Mouse (Mus musculus): ENCODE measurements around the gene Slfn5. TPM values are rescaled to one million over a fixed set of nuclear protein-coding genes. Genes with fewer than 3 reads are reported as not detected.

Slfn5 gene
- polyA plus RNA-seq, 1 experiment from 2014 or later = 1.5 TPM

GRCm38 (mm10) chr11:82933186-82933585, 18.0 kb upstream of the Slfn5 start:
- H3K36me3 ChIP-seq (ENCODE audit: control insufficient read depth, insufficient read depth, low read length) = no peaks in the 10 kb centered on the region
- peak overlapping the region; percentile 50 for H3K4me3 ChIP-seq (ENCODE audit: low read length)
- ATAC-seq = no peak
- H3K27me3 ChIP-seq (replicated peaks; ENCODE audit: control insufficient read depth, insufficient read depth, low read length) = peaks cover 38% of the 10 kb centered on the region
- H3K9me3 ChIP-seq (ENCODE audit: control insufficient read depth, low read length) = no peaks in the 10 kb centered on the region
- H3K27ac ChIP-seq (ENCODE audit: low read length) = no peak overlapping the region
- peak overlapping the region; percentile 92 for H3K4me2 ChIP-seq (ENCODE audit: low read depth, low read length)
- WGBS = under 1% methylated on average over 28 of the region's 29 CpGs
- H3K4me1 ChIP-seq (ENCODE audit: control insufficient read depth, insufficient read depth, low read length) = 0 out of 2 replicates have a peak, but pooled peaks cover 6% of the 10 kb centered on the region
- no peak overlapping the region for H3K9ac ChIP-seq (ENCODE audit: low read depth, low read length)

DNA sequence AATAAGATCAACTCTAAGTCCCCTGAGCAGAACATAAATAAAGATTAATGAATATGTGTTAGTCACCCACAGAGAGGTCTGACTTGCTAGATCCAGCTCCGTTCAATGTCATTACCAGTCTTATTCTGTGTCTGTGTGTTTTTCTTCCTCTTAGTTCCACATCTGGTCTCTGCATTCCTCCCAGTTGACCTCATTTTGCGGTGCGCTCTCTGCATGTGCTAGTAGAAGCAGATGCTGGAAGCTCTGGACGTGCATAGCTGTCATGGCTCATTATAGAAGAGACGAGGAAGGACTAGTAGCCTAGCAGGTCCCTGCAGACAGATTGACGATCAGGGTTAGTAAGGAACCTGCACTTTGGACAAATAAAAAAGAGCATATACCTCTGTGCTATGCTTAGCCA, 7.8 kb upstream of the Slfn5 start:
- no peak overlapping the region for H3K4me3 ChIP-seq (ENCODE audit: low read length)
- no peaks in the 10 kb centered on the region for H3K4me1 ChIP-seq (ENCODE audit: control insufficient read depth, insufficient read depth, low read length)
- H3K27ac ChIP-seq (ENCODE audit: low read length) = no peak overlapping the region
- ATAC-seq = no peak
- H3K27me3 ChIP-seq (replicated peaks; ENCODE audit: control insufficient read depth, insufficient read depth, low read length) = no peaks in the 10 kb centered on the region
- no peak overlapping the region for H3K9ac ChIP-seq (ENCODE audit: low read depth, low read length)
- no peaks in the 10 kb centered on the region for H3K36me3 ChIP-seq (ENCODE audit: control insufficient read depth, insufficient read depth, low read length)
- no peaks in the 10 kb centered on the region for H3K9me3 ChIP-seq (ENCODE audit: control insufficient read depth, low read length)
- no peak overlapping the region for H3K4me2 ChIP-seq (ENCODE audit: low read depth, low read length)
- 52% methylated on average over 6 of the region's 6 CpGs for WGBS

DNA sequence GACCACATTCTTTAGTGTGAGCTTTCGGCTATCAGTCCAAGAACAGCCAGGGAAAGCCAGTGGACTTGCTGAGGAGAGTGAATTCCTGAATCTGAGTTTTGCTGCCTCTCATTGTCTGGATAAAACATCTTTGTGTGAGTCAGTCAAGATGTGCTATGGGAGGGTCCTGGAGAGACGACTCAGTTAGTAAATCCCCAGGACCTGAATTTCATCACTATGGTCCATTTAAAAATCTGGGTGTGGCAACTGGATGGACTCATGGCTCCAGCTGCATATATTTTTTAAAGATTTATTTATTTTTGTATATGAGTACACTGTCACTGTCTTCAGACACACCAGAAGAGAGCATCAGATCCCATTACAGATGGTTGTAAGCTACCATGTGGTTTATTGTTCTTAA, 5.5 kb upstream of the Slfn5 start:
- Histone ChIP-seq H3K9me3 (ENCODE audit: control insufficient read depth, low read length) (no peaks in the 10 kb centered on the region), H3K4me1 (ENCODE audit: control insufficient read depth, insufficient read depth, low read length) (no peaks in the 10 kb centered on the region), H3K4me2 (ENCODE audit: low read depth, low read length) (no peak overlapping the region), H3K27me3 (replicated peaks; ENCODE audit: control insufficient read depth, insufficient read depth, low read length) (0 out of 2 replicates have a peak, but pooled peaks cover 4% of the 10 kb centered on the region), H3K4me3 (ENCODE audit: low read length) (no peak overlapping the region), H3K9ac (ENCODE audit: low read depth, low read length) (no peak overlapping the region), H3K36me3 (ENCODE audit: control insufficient read depth, insufficient read depth, low read length) (no peaks in the 10 kb centered on the region), H3K27ac (ENCODE audit: low read length) (no peak overlapping the region)
- ATAC-seq = no peak
- 50% methylated on average over 2 of the region's 2 CpGs for WGBS

GRCm38 (mm10) chr11:82947457-82947856, 3.7 kb upstream of the Slfn5 start:
- Histone ChIP-seq H3K4me3 (ENCODE audit: low read length) (no peak overlapping the region), H3K9me3 (ENCODE audit: control insufficient read depth, low read length) (no peaks in the 10 kb centered on the region), H3K9ac (ENCODE audit: low read depth, low read length) (no peak overlapping the region), H3K27me3 (replicated peaks; ENCODE audit: control insufficient read depth, insufficient read depth, low read length) (peaks cover 21% of the 10 kb centered on the region), H3K27ac (ENCODE audit: low read length) (no peak overlapping the region), H3K4me1 (ENCODE audit: control insufficient read depth, insufficient read depth, low read length) (0 out of 2 replicates have a peak, but pooled peaks cover 3% of the 10 kb centered on the region), H3K4me2 (ENCODE audit: low read depth, low read length) (no peak overlapping the region), H3K36me3 (ENCODE audit: control insufficient read depth, insufficient read depth, low read length) (no peaks in the 10 kb centered on the region)
- 52% methylated on average over 4 of the region's 4 CpGs for WGBS
- no peak for ATAC-seq

- 82% methylated on average over 9 of the region's 9 CpGs for WGBS
- peaks cover 23% of the 10 kb centered on the region for H3K27me3 ChIP-seq (replicated peaks; ENCODE audit: control insufficient read depth, insufficient read depth, low read length)
- H3K4me3 ChIP-seq (ENCODE audit: low read length) = no peak overlapping the region
- 0 out of 2 replicates have a peak, but pooled peaks cover 3% of the 10 kb centered on the region for H3K4me1 ChIP-seq (ENCODE audit: control insufficient read depth, insufficient read depth, low read length)
- ATAC-seq = no peak
- no peaks in the 10 kb centered on the region for H3K36me3 ChIP-seq (ENCODE audit: control insufficient read depth, insufficient read depth, low read length)
- H3K9me3 ChIP-seq (ENCODE audit: control insufficient read depth, low read length) = no peaks in the 10 kb centered on the region
- H3K27ac ChIP-seq (ENCODE audit: low read length) = no peak overlapping the region
- no peak overlapping the region for H3K9ac ChIP-seq (ENCODE audit: low read depth, low read length)
- no peak overlapping the region for H3K4me2 ChIP-seq (ENCODE audit: low read depth, low read length)
Observed at GRCm38 (mm10) chr11:82949036-82949435, 2.1 kb upstream of the Slfn5 start.

GRCm38 (mm10) chr11:82951865-82952611, 889 bp downstream of the Slfn5 start:
- H3K27me3 ChIP-seq (replicated peaks; ENCODE audit: control insufficient read depth, insufficient read depth, low read length) = peaks cover 28% of the 10 kb centered on the region

DNA sequence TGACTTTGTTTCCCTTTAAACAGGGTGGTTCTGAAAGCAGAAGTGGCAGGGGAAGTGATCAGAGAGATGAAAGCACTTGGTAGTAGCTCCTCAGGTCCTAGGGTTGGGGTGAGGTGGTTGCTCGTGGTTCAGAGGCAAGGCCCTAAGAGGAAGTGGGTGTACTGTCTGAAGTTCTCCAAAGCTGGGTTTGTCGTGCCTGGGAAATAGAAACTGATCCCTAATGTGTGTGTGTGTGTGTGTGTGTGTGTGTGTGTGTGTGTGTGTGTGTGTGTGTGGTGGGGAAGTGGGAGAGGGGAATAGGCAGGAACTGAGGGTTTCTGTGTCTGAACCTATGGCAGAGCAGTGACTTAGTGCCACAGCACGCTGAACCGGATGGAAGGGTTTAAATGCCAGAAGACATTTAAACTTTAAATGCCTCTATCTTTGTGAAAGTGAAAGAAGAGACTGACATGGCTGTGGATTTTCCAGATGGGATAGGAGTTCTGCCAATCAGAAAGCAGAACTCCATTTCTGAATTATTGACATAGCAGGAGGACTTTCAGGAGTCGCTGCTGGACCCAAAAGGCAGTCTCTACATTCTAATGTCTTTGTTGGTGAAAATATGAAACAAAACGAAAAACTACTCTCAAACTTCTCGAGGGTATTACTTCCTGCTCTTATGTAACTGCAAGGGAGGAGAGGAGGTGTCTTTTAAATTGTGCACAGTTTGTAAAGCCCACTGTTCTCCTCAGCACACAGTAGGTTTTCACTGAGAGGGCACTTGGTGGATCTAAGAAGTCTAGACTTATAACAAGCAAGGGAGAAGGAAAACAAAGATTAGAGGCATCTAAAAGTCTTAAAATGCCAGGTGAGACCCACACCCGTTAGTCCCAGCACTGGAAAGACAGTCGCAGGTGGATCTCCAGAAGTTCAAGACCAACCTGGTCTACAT, 1.7 kb downstream of the Slfn5 start:
- H3K36me3 ChIP-seq (ENCODE audit: control insufficient read depth, insufficient read depth, low read length) = no peaks in the 10 kb centered on the region
- H3K9ac ChIP-seq (ENCODE audit: low read depth, low read length) = no peak overlapping the region
- 56% methylated on average over 9 of the region's 9 CpGs for WGBS
- H3K27ac ChIP-seq (ENCODE audit: low read length) = no peak overlapping the region
- H3K9me3 ChIP-seq (ENCODE audit: control insufficient read depth, low read length) = no peaks in the 10 kb centered on the region
- H3K4me3 ChIP-seq (ENCODE audit: low read length) = peak overlapping the region; percentile 32; the same call in 1 of the 2 replicates
- H3K4me1 ChIP-seq (ENCODE audit: control insufficient read depth, insufficient read depth, low read length) = 0 out of 2 replicates have a peak, but pooled peaks cover 3% of the 10 kb centered on the region
- no peak overlapping the region for H3K4me2 ChIP-seq (ENCODE audit: low read depth, low read length)
- no peak for ATAC-seq
- H3K27me3 ChIP-seq (replicated peaks; ENCODE audit: control insufficient read depth, insufficient read depth, low read length) = peaks cover 28% of the 10 kb centered on the region

More at GRCm38 (mm10) chr11:82951865-82952611, 889 bp downstream of the Slfn5 start:
- H3K4me2 ChIP-seq (ENCODE audit: low read depth, low read length) = peak overlapping the region; percentile 31; the same call in 1 of the 2 replicates
- 7% methylated on average over 28 of the region's 28 CpGs for WGBS
- no peak overlapping the region for H3K27ac ChIP-seq (ENCODE audit: low read length)
- no peak for ATAC-seq
- 0 out of 2 replicates have a peak, but pooled peaks cover 3% of the 10 kb centered on the region for H3K4me1 ChIP-seq (ENCODE audit: control insufficient read depth, insufficient read depth, low read length)
- H3K4me3 ChIP-seq (ENCODE audit: low read length) = peak overlapping the region; percentile 32
- H3K9ac ChIP-seq (ENCODE audit: low read depth, low read length) = no peak overlapping the region
- H3K36me3 ChIP-seq (ENCODE audit: control insufficient read depth, insufficient read depth, low read length) = no peaks in the 10 kb centered on the region
- H3K9me3 ChIP-seq (ENCODE audit: control insufficient read depth, low read length) = no peaks in the 10 kb centered on the region

- Histone ChIP-seq H3K4me2 (ENCODE audit: low read depth, low read length) (no peak overlapping the region), H3K36me3 (ENCODE audit: control insufficient read depth, insufficient read depth, low read length) (no peaks in the 10 kb centered on the region), H3K4me1 (ENCODE audit: control insufficient read depth, insufficient read depth, low read length) (0 out of 2 replicates have a peak, but pooled peaks cover 3% of the 10 kb centered on the region), H3K9ac (ENCODE audit: low read depth, low read length) (no peak overlapping the region), H3K27me3 (replicated peaks; ENCODE audit: control insufficient read depth, insufficient read depth, low read length) (peaks cover 28% of the 10 kb centered on the region), H3K9me3 (ENCODE audit: control insufficient read depth, low read length) (no peaks in the 10 kb centered on the region), H3K27ac (ENCODE audit: low read length) (no peak overlapping the region), H3K4me3 (ENCODE audit: low read length) (no peak overlapping the region)
- 72% methylated on average over 6 of the region's 6 CpGs for WGBS
- no peak for ATAC-seq
Observed at GRCm38 (mm10) chr11:82954631-82955030, 3.5 kb downstream of the Slfn5 start.

DNA sequence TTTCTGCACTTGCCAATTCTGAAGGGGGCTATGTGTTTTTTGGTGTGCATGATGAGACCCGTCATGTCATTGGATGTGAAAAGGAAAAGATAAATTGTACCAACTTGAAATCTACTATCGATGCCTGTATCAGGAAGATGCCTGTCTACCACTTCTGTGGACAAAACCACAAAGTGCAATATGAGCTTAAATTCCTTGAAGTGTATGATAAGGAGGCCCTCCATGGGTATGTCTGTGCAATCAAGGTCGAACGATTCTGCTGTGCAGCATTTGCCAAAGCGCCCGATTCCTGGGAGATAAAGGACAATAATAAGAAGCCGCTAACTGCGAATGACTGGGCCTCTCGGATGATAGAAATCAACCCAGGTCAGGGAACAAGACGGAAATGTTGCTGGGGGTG, 5.8 kb downstream of the Slfn5 start:
- H3K9me3 ChIP-seq (ENCODE audit: control insufficient read depth, low read length) = no peaks in the 10 kb centered on the region
- no peaks in the 10 kb centered on the region for H3K36me3 ChIP-seq (ENCODE audit: control insufficient read depth, insufficient read depth, low read length)
- no peak overlapping the region for H3K4me2 ChIP-seq (ENCODE audit: low read depth, low read length)
- ATAC-seq = no peak
- 70% methylated on average over 10 of the region's 10 CpGs for WGBS
- H3K4me1 ChIP-seq (ENCODE audit: control insufficient read depth, insufficient read depth, low read length) = no peaks in the 10 kb centered on the region
- H3K4me3 ChIP-seq (ENCODE audit: low read length) = no peak overlapping the region
- no peak overlapping the region for H3K27ac ChIP-seq (ENCODE audit: low read length)
- H3K9ac ChIP-seq (ENCODE audit: low read depth, low read length) = no peak overlapping the region
- H3K27me3 ChIP-seq (replicated peaks; ENCODE audit: control insufficient read depth, insufficient read depth, low read length) = peaks cover 12% of the 10 kb centered on the region

All from intestine, embryonic 16.5 days (tissue).